Mouse (Mus musculus): ENCODE data around the gene Icam4. TPM values are rescaled to one million over a fixed set of nuclear protein-coding genes. Genes with fewer than 3 reads are reported as not detected.
"Not testable (repeated sequence)": the region's sequence is repeated elsewhere in the genome, so short reads cannot be mapped to it uniquely, and the experiment has no call there.

The Icam4 gene
- polyA plus RNA-seq, 1 experiment from 2014 or later, result 146 TPM

DNA sequence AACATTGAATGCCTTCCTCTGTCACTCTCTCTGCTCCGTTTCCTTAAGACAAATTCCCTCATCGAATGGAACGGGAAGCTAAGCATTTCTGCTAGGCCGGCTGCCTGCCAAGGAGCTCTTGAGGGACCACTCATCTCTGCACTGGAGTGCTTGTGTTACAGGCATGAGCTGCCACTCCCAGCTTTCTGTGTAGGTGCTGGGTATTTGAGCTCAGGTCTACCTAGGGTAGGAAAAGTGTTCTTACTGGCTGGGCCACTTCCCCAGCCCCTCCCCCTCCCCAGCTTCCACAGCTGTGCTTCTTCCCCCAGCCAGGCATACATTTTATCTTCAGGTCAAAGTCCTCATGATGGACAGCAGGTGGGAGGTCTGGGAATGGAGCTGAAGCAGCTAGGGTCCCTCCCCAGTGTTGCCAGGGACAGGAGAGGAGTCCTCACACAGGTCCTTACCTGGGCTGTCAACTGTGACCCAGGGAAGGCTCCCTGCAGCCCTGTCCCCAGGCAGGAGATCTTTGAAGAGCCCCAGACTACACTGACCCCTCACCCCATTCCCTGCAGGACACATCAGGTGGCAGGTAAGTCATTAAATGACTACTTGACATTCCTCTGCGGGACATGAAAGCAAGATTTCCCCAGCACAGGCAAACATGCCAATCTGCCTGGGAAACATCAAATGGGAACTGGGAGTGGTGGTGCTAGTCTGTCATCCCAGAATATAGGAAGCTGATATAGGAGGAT is 35.8 kb upstream of the Icam4 start:
- Histone ChIP-seq H3K27me3 (replicated peaks; ENCODE audit: control insufficient read depth, insufficient read depth, low read length) (no peaks in the 10 kb centered on the region), H3K4me1 (replicated peaks; ENCODE audit: control insufficient read depth, insufficient read depth, low read length) (no peaks in the 10 kb centered on the region; the same call in 1 of the 2 replicates), H3K4me3 (ENCODE audit: low read depth, low read length) (no peak overlapping the region), H3K9me3 (ENCODE audit: control insufficient read depth, low read length) (no peaks in the 10 kb centered on the region), H3K4me2 (no peak overlapping the region), H3K36me3 (ENCODE audit: control insufficient read depth, insufficient read depth, low read length) (no peaks in the 10 kb centered on the region), H3K27ac (ENCODE audit: low read depth, low read length) (no peak overlapping the region), H3K9ac (ENCODE audit: low read depth, low read length) (no peak overlapping the region)
- ATAC-seq (replicated peaks; ENCODE audit: low FRiP score) (no peak), DNase-seq (ENCODE audit: low spot score) (no peak)
- WGBS, result 61% methylated on average over 5 of the region's 5 CpGs

DNA sequence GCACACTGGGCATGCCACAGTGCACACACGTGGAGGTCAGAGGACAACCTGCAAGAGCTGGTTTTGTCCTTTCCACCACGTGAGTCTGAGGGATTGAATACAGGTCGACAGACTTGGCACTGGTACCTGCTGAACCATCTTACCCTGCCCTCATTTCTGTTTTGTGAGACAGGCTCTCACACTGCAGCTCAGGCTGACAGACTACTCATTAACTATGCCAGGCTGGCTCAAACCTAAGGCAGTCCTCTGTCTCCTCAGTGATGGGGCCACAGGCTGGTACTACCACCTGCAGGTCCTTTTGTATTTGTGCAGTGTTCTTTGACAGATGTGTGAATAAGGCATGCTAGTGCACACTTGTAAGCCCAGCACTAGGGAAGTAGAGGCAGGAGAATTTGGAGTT is 34.1 kb upstream of the Icam4 start:
- no peak overlapping the region for H3K27ac ChIP-seq (ENCODE audit: low read depth, low read length)
- H3K4me3 ChIP-seq (ENCODE audit: low read depth, low read length), result no peak overlapping the region
- no peak overlapping the region for H3K9ac ChIP-seq (ENCODE audit: low read depth, low read length)
- H3K36me3 ChIP-seq (ENCODE audit: control insufficient read depth, insufficient read depth, low read length), result no peaks in the 10 kb centered on the region
- no peak overlapping the region for H3K4me2 ChIP-seq
- no peak for ATAC-seq (replicated peaks; ENCODE audit: low FRiP score)
- no peaks in the 10 kb centered on the region for H3K9me3 ChIP-seq (ENCODE audit: control insufficient read depth, low read length)
- H3K4me1 ChIP-seq (replicated peaks; ENCODE audit: control insufficient read depth, insufficient read depth, low read length), result no peaks in the 10 kb centered on the region; the same call in 1 of the 2 replicates
- H3K27me3 ChIP-seq (replicated peaks; ENCODE audit: control insufficient read depth, insufficient read depth, low read length), result no peaks in the 10 kb centered on the region
- DNase-seq (ENCODE audit: low spot score), result no peak
- 77% methylated on average over 3 of the region's 3 CpGs for WGBS

- Histone ChIP-seq H3K27ac (ENCODE audit: low read depth, low read length) (no peak overlapping the region), H3K9me3 (ENCODE audit: control insufficient read depth, low read length) (no peaks in the 10 kb centered on the region), H3K27me3 (replicated peaks; ENCODE audit: control insufficient read depth, insufficient read depth, low read length) (no peaks in the 10 kb centered on the region), H3K4me2 (no peak overlapping the region), H3K4me1 (replicated peaks; ENCODE audit: control insufficient read depth, insufficient read depth, low read length) (no peaks in the 10 kb centered on the region), H3K36me3 (ENCODE audit: control insufficient read depth, insufficient read depth, low read length) (no peaks in the 10 kb centered on the region), H3K4me3 (ENCODE audit: low read depth, low read length) (no peak overlapping the region), H3K9ac (ENCODE audit: low read depth, low read length) (no peak overlapping the region)
- ATAC-seq (replicated peaks; ENCODE audit: low FRiP score) (no peak), DNase-seq (ENCODE audit: low spot score) (no peak)
- 81% methylated on average over 8 of the region's 8 CpGs for WGBS
These were observed 32.1 kb upstream of the Icam4 start for GRCm38 (mm10) chr9:20997065-20997464.

GRCm38 (mm10) chr9:20998337-20998736 is 30.8 kb upstream of the Icam4 start:
- not testable (repeated sequence) for ATAC-seq (replicated peaks; ENCODE audit: low FRiP score); H3K9ac ChIP-seq (ENCODE audit: low read depth, low read length)

DNA sequence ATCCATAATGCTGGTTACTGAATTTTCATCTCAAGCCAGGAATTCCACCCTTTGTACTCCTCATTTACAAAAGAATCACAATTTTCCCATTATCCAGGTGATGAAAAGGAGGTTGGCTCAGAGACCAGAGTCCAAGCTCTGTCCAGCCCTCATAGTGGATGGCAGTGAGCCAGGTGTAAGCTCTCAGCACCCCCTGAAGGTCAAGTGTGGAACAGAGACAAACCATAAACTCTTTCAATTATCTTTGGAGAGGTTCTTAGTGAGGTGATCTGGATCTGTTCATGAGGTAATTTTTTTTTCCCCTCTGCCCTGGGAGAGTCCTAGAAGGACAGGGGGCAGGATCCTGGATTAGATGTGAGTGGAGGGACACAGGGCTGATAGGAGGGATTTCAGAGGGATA is 28.4 kb upstream of the Icam4 start:
- Histone ChIP-seq H3K4me3 (ENCODE audit: low read depth, low read length) (no peak overlapping the region), H3K9ac (ENCODE audit: low read depth, low read length) (no peak overlapping the region), H3K27ac (ENCODE audit: low read depth, low read length) (no peak overlapping the region), H3K4me1 (replicated peaks; ENCODE audit: control insufficient read depth, insufficient read depth, low read length) (0 out of 2 replicates have a peak, but pooled peaks cover 2% of the 10 kb centered on the region), H3K9me3 (ENCODE audit: control insufficient read depth, low read length) (no peaks in the 10 kb centered on the region), H3K36me3 (ENCODE audit: control insufficient read depth, insufficient read depth, low read length) (0 out of 2 replicates have a peak, but pooled peaks cover 2% of the 10 kb centered on the region), H3K4me2 (no peak overlapping the region), H3K27me3 (replicated peaks; ENCODE audit: control insufficient read depth, insufficient read depth, low read length) (no peaks in the 10 kb centered on the region)
- no peak for ATAC-seq (replicated peaks; ENCODE audit: low FRiP score)
- DNase-seq (ENCODE audit: low spot score), result no peak

More at GRCm38 (mm10) chr9:20998337-20998736, 30.8 kb upstream of the Icam4 start:
- H3K4me3 ChIP-seq (ENCODE audit: low read depth, low read length); H3K4me1 ChIP-seq (replicated peaks; ENCODE audit: control insufficient read depth, insufficient read depth, low read length); H3K36me3 ChIP-seq (ENCODE audit: control insufficient read depth, insufficient read depth, low read length); H3K27ac ChIP-seq (ENCODE audit: low read depth, low read length); H3K4me2 ChIP-seq; DNase-seq (ENCODE audit: low spot score); H3K9me3 ChIP-seq (ENCODE audit: control insufficient read depth, low read length); H3K27me3 ChIP-seq (replicated peaks; ENCODE audit: control insufficient read depth, insufficient read depth, low read length): not testable (repeated sequence)
- WGBS, result 68% methylated on average over 1 of the region's 1 CpGs

GRCm38 (mm10) chr9:21001651-21002200 is 27.4 kb upstream of the Icam4 start:
- no peak for DNase-seq (ENCODE audit: low spot score)
- H3K27me3 ChIP-seq (replicated peaks; ENCODE audit: control insufficient read depth, insufficient read depth, low read length), result no peaks in the 10 kb centered on the region
- H3K4me2 ChIP-seq, result peak overlapping the region; percentile 95; the same call in 1 of the 2 replicates
- no peak overlapping the region for H3K9ac ChIP-seq (ENCODE audit: low read depth, low read length)
- H3K4me3 ChIP-seq (ENCODE audit: low read depth, low read length), result no peak overlapping the region
- H3K9me3 ChIP-seq (ENCODE audit: control insufficient read depth, low read length), result no peaks in the 10 kb centered on the region
- no peak overlapping the region for H3K27ac ChIP-seq (ENCODE audit: low read depth, low read length)
- ATAC-seq (replicated peaks; ENCODE audit: low FRiP score), result no peak
- H3K4me1 ChIP-seq (replicated peaks; ENCODE audit: control insufficient read depth, insufficient read depth, low read length), result 0 out of 2 replicates have a peak, but pooled peaks cover 2% of the 10 kb centered on the region
- WGBS, result 67% methylated on average over 6 of the region's 6 CpGs
- peaks cover 6% of the 10 kb centered on the region; the same call in 1 of the 2 replicates for H3K36me3 ChIP-seq (ENCODE audit: control insufficient read depth, insufficient read depth, low read length)

DNA sequence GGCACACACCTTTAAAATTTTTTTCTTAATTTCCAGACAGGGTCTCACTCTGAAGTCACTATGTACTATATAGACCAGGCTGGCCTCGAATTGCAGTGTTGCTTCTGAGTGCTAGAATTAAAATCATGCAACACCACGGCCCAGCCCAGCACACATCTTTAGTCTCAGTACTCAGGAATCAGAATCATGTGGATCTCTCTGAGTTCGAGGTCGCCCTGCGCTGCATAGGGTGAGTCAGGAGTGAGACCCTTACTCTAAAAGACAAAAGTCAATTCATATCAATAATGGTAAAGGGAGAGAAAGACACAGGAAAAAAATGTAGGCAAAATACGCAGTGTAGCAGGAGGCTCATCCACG is 26.9 kb upstream of the Icam4 start:
- ATAC-seq (replicated peaks; ENCODE audit: low FRiP score) (peak; percentile 26), DNase-seq (ENCODE audit: low spot score) (no peak)
- Histone ChIP-seq H3K9ac (ENCODE audit: low read depth, low read length) (peak overlapping the region; percentile 80), H3K9me3 (ENCODE audit: control insufficient read depth, low read length) (no peaks in the 10 kb centered on the region), H3K36me3 (ENCODE audit: control insufficient read depth, insufficient read depth, low read length) (peaks cover 10% of the 10 kb centered on the region), H3K27me3 (replicated peaks; ENCODE audit: control insufficient read depth, insufficient read depth, low read length) (no peaks in the 10 kb centered on the region), H3K4me3 (ENCODE audit: low read depth, low read length) (peak overlapping the region; percentile 88), H3K4me2 (peak overlapping the region; percentile 95), H3K27ac (ENCODE audit: low read depth, low read length) (peak overlapping the region; percentile 77; the same call in 1 of the 2 replicates), H3K4me1 (replicated peaks; ENCODE audit: control insufficient read depth, insufficient read depth, low read length) (0 out of 2 replicates have a peak, but pooled peaks cover 2% of the 10 kb centered on the region)
- whole genome bisulfite sequencing, result 11% methylated on average over 7 of the region's 7 CpGs

GRCm38 (mm10) chr9:21002627-21003551 is 26.3 kb upstream of the Icam4 start, which contains the start of gene Mrpl4:
Gene Mrpl4, plus strand, starts transcription at chr9:21002738.
- Histone ChIP-seq H3K9ac (ENCODE audit: low read depth, low read length) (peak within 1 kb of the TSS; percentile 80), H3K9me3 (ENCODE audit: control insufficient read depth, low read length) (no peaks in the 10 kb centered on the region), H3K36me3 (ENCODE audit: control insufficient read depth, insufficient read depth, low read length) (peaks cover 16% of the 10 kb centered on the region), H3K27ac (ENCODE audit: low read depth, low read length) (peak within 1 kb of the TSS; percentile 77), H3K27me3 (replicated peaks; ENCODE audit: control insufficient read depth, insufficient read depth, low read length) (no peaks in the 10 kb centered on the region), H3K4me3 (ENCODE audit: low read depth, low read length) (peak within 1 kb of the TSS; percentile 88), H3K4me2 (peak within 1 kb of the TSS; percentile 95), H3K4me1 (replicated peaks; ENCODE audit: control insufficient read depth, insufficient read depth, low read length) (0 out of 2 replicates have a peak, but pooled peaks cover 2% of the 10 kb centered on the region)
- DNase-seq (ENCODE audit: low spot score) (peak; percentile 90), ATAC-seq (replicated peaks; ENCODE audit: low FRiP score) (peak; percentile 78)
- WGBS, result under 1% methylated on average over 72 of the region's 72 CpGs
